Mouse (Mus musculus): ENCODE results near the gene Rpl36.
"Not testable (repeated sequence)": the region's sequence is repeated elsewhere in the genome, so short reads cannot be mapped to it uniquely, and the experiment has no call there.

Gene Rpl36

GRCm38 (mm10) chr17:56608699-56609098, 4.5 kb upstream of the Rpl36 start:
- DNase-seq (ENCODE audit: low spot score), result no peak

GRCm38 (mm10) chr17:56609452-56610171, 3.6 kb upstream of the Rpl36 start, which contains the start of gene 2410015M20Rik:
Gene 2410015M20Rik, minus strand, starts transcription at chr17:56609771.
- DNase-seq (ENCODE audit: low spot score), result peak; percentile 84

- no peak for DNase-seq (ENCODE audit: low spot score)
These were observed 1.9 kb upstream of the Rpl36 start for GRCm38 (mm10) chr17:56611323-56611722.

GRCm38 (mm10) chr17:56611861-56612564, 1.2 kb upstream of the Rpl36 start:
- DNase-seq (ENCODE audit: low spot score), result no peak

- DNase-seq (ENCODE audit: low spot score), result not testable (repeated sequence)
These were observed 664 bp upstream of the Rpl36 start for GRCm38 (mm10) chr17:56612565-56612939.

- not testable (repeated sequence) for DNase-seq (ENCODE audit: low spot score)
These were observed 677 bp downstream of the Rpl36 start for GRCm38 (mm10) chr17:56613893-56614292.

GRCm38 (mm10) chr17:56614391-56615135, 1.3 kb downstream of the Rpl36 start:
- no peak for DNase-seq (ENCODE audit: low spot score)

GRCm38 (mm10) chr17:56615136-56615784, 2.0 kb downstream of the Rpl36 start:
- DNase-seq (ENCODE audit: low spot score), result no peak

- no peak for DNase-seq (ENCODE audit: low spot score)
These were observed 2.6 kb downstream of the Rpl36 start for GRCm38 (mm10) chr17:56615792-56616191.

GRCm38 (mm10) chr17:56616725-56617124, 3.5 kb downstream of the Rpl36 start:
- no peak for DNase-seq (ENCODE audit: low spot score)

GRCm38 (mm10) chr17:56617628-56618027, 4.4 kb downstream of the Rpl36 start:
- no peak for DNase-seq (ENCODE audit: low spot score)

GRCm38 (mm10) chr17:56625495-56625894, 12.3 kb downstream of the Rpl36 start:
- no peak for DNase-seq (ENCODE audit: low spot score)

GRCm38 (mm10) chr17:56626260-56626659, 13.0 kb downstream of the Rpl36 start:
- no peak for DNase-seq (ENCODE audit: low spot score)

GRCm38 (mm10) chr17:56626754-56627470, 13.7 kb downstream of the Rpl36 start, which contains the start of gene Lonp1:
Gene Lonp1, minus strand, starts transcription at chr17:56626887.
- peak; percentile 96 for DNase-seq (ENCODE audit: low spot score)

GRCm38 (mm10) chr17:56627530-56628277, 14.5 kb downstream of the Rpl36 start, which contains the start of gene Catsperd:
Gene Catsperd, plus strand, starts transcription at chr17:56628143.
- DNase-seq (ENCODE audit: low spot score), result no peak

GRCm38 (mm10) chr17:56629800-56630781, 16.9 kb downstream of the Rpl36 start:
- DNase-seq (ENCODE audit: low spot score), result not testable (repeated sequence)

GRCm38 (mm10) chr17:56631807-56632206, 18.6 kb downstream of the Rpl36 start:
- no peak for DNase-seq (ENCODE audit: low spot score)

GRCm38 (mm10) chr17:56634023-56634422, 20.8 kb downstream of the Rpl36 start:
- DNase-seq (ENCODE audit: low spot score), result no peak

GRCm38 (mm10) chr17:56643237-56643636, 30.0 kb downstream of the Rpl36 start:
- DNase-seq (ENCODE audit: low spot score), result no peak

Data from ovary, postnatal 14 days (tissue).